In the genomic region with DNA sequence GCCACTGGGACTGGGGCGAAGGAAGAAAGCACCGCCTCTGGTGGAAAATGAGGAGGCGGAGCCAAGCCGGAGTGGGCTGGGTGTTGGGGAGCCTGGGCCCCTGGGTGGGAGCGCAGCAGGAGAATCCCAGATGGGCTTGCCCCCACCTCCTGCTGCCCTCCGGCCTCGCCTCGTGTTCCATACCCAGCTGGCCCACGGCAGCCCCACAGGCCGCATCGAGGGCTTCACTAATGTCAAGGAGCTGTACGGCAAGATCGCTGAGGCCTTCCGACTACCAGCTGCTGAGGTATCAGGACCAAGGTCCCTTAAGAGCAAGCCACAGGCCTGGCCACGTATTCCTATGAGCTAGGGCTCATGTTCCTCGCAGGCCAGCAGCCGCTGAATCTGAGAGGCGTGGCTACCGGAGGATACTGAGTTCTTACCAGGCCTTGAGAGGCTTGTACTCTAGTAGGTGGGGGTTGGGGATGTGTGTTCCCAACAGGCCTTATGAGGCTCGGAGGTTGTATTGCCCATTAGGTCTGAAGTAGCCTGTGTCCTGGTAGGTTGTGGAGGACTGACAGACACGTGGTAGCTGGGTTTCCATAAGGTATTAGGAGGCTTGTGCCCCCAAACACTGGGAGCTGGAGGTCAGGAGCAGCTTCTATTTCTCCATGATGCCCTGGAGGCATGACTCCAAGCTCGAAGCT, we compare ENCODE assay signal across 8 mouse cellular contexts. TPM values are rescaled to one million over a fixed set of nuclear protein-coding genes. Genes with fewer than 3 reads are reported as not detected.
DNase-seq lines count a peak whose midpoint lies in the region; ATAC-seq and TF ChIP-seq lines count a peak whose summit lies in the region.

No protein-coding gene starts in this region.

- H3K27me3 ChIP-seq in hindbrain, embryonic 12.5 days: no peaks in the 10 kb centered on the region
- no peaks in the 10 kb centered on the region for H3K27me3 ChIP-seq in limb, embryonic 15.5 days
- H3K27me3 ChIP-seq in small intestine, adult 2 months (ENCODE audit: control insufficient read depth, insufficient read depth, low read length): no peaks in the 10 kb centered on the region

- ATAC-seq in hindbrain, embryonic 12.5 days (ENCODE audit: low FRiP score): peak; percentile 8; the same call in 1 of the 2 replicates
- no peak for ATAC-seq in limb, embryonic 15.5 days (ENCODE audit: insufficient number of reproducible peaks, low FRiP score, low TSS enrichment, low read depth)

- no peak for DNase-seq in ES-E14 (ENCODE audit: low read depth, low spot score)
- peak; percentile 65 for DNase-seq in embryo, embryonic 10 days (ENCODE audit: low spot score)
- no peak for DNase-seq in left cerebral cortex, postnatal 4 days
- no peak for DNase-seq in ovary, postnatal 10 days (ENCODE audit: low spot score)
- no peak for DNase-seq in ovary, postnatal 36 days (ENCODE audit: low spot score)

- TF ChIP-seq CTCF in small intestine, adult 2 months (IDR thresholded peaks at IDR 0.05; ENCODE audit: extremely low read depth, insufficient read length, insufficient replicate concordance, low read depth, low read length): no peak

- H3K9ac ChIP-seq in ES-E14 (ENCODE audit: insufficient read depth, low read depth, low read length, poor library complexity, severe bottlenecking): peak overlapping the region; percentile 38; the same call in 1 of the 2 replicates
- H3K9ac ChIP-seq in hindbrain, embryonic 12.5 days: peak overlapping the region; percentile 32
- no peak overlapping the region for H3K9ac ChIP-seq in limb, embryonic 15.5 days

- peaks cover 8% of the 10 kb centered on the region; the same call in 1 of the 2 replicates for H3K36me3 ChIP-seq in ES-E14 (ENCODE audit: control insufficient read depth, insufficient read depth, low read length, poor library complexity, severe bottlenecking)
- peaks cover 20% of the 10 kb centered on the region; the same call in 1 of the 2 replicates for H3K36me3 ChIP-seq in hindbrain, embryonic 12.5 days
- H3K36me3 ChIP-seq in limb, embryonic 15.5 days: peaks cover 26% of the 10 kb centered on the region; the same call in 1 of the 2 replicates
- no peaks in the 10 kb centered on the region for H3K36me3 ChIP-seq in small intestine, adult 2 months (ENCODE audit: control insufficient read depth, insufficient read depth, low read length)

- H3K9me3 ChIP-seq in ES-E14 (ENCODE audit: control insufficient read depth, insufficient read depth, low read depth, low read length): no peaks in the 10 kb centered on the region
- H3K9me3 ChIP-seq in hindbrain, embryonic 12.5 days (replicated peaks): no peaks in the 10 kb centered on the region
- H3K9me3 ChIP-seq in limb, embryonic 15.5 days: no peaks in the 10 kb centered on the region

- peak overlapping the region in 1 of 2 experiments; percentile 11; a peak in 2 of 4 replicates for H3K4me3 ChIP-seq in ES-E14 (ENCODE audit: insufficient read depth in 1 of 2, low read depth in 1 of 2, low read length in 2 of 2, poor library complexity in 1 of 2, severe bottlenecking in 1 of 2)
- H3K4me3 ChIP-seq in hindbrain, embryonic 12.5 days: no peak overlapping the region
- H3K4me3 ChIP-seq in limb, embryonic 15.5 days: peak overlapping the region; percentile 22
- peak overlapping the region; percentile 31 for H3K4me3 ChIP-seq in small intestine, adult 2 months (ENCODE audit: low read depth, low read length)

- TF ChIP-seq POLR2A in small intestine, adult 2 months (IDR thresholded peaks at IDR 0.05; ENCODE audit: low read depth, low read length): no peak

- in situ Hi-C loops in ES-E14 (cut with MboI; ENCODE audit: low sequenced_read_pairs in 2 of 2, unreplicated experiment in 2 of 2): no loop called here

- H3K27ac ChIP-seq in ES-E14 (ENCODE audit: insufficient read depth, low read depth, low read length, poor library complexity, severe bottlenecking): no peak overlapping the region
- H3K27ac ChIP-seq in hindbrain, embryonic 12.5 days: peak overlapping the region; percentile 12; the same call in 1 of the 2 replicates
- peak overlapping the region; percentile 67 for H3K27ac ChIP-seq in limb, embryonic 15.5 days
- peak overlapping the region; percentile 2; the same call in 1 of the 2 replicates for H3K27ac ChIP-seq in small intestine, adult 2 months (ENCODE audit: insufficient read depth, low read depth, low read length)

- WGBS in hindbrain, embryonic 12.5 days: 18% methylated on average over 22 of the region's 22 CpGs
- 9% methylated on average over 22 of the region's 22 CpGs for WGBS in limb, embryonic 15.5 days
- 40% methylated on average over 22 of the region's 22 CpGs for WGBS in small intestine, adult 2 months

- intact Hi-C loops in left cerebral cortex, postnatal 4 days (cut with DNase I): no loop called here

- peaks cover 0 to 28% of the 10 kb centered on the region in 2 experiments; a peak in 2 of 4 replicates for H3K4me1 ChIP-seq in ES-E14 (ENCODE audit: control insufficient read depth in 2 of 2, insufficient read depth in 2 of 2, low read length in 2 of 2, poor library complexity in 1 of 2)
- peaks cover 46% of the 10 kb centered on the region for H3K4me1 ChIP-seq in hindbrain, embryonic 12.5 days
- peaks cover 60% of the 10 kb centered on the region for H3K4me1 ChIP-seq in limb, embryonic 15.5 days
- H3K4me1 ChIP-seq in small intestine, adult 2 months (ENCODE audit: control insufficient read depth, insufficient read depth, insufficient read length, low read length): peaks cover 13% of the 10 kb centered on the region

- H3K4me2 ChIP-seq in hindbrain, embryonic 12.5 days (replicated peaks): peak overlapping the region; percentile 31
- peak overlapping the region; percentile 36 for H3K4me2 ChIP-seq in limb, embryonic 15.5 days

TF ChIP-seq in ES-E14, 5 proteins besides CTCF, POLR2A, EP300 and RAD21:
- TF ChIP-seq MAFK (IDR thresholded peaks at IDR 0.05; ENCODE audit: insufficient read depth, low read depth, low read length): no peak
- TF ChIP-seq CHD2 (IDR thresholded peaks at IDR 0.05; ENCODE audit: low read depth, low read length): no peak
- TF ChIP-seq ZNF384 (IDR thresholded peaks at IDR 0.05; ENCODE audit: low read depth, low read length): no peak
- no peak for TF ChIP-seq HCFC1 (IDR thresholded peaks at IDR 0.05; ENCODE audit: borderline replicate concordance, insufficient read depth, low read length)
- no peak for TF ChIP-seq ZC3H11A (IDR thresholded peaks at IDR 0.05; ENCODE audit: borderline replicate concordance, low read depth, low read length)

RNA-seq across cellular contexts. Expression of gene Ptger1, which starts 5.3 kb away (rescaled TPM):
- 1.7 and 2.4 TPM in 2 replicates for total RNA-seq in ES-E14 (2012; rRNA removed)
- polyA plus RNA-seq in hindbrain, embryonic 12.5 days (2016; fragmentation: Nextera tagmentation; extraction: Ambion mirVana): 0.70 and 0.93 TPM in 2 replicates
- polyA plus RNA-seq in limb, embryonic 15.5 days (2015; fragmentation: Nextera tagmentation; extraction: Ambion mirVana): 0.95 and 1.1 TPM in 2 replicates
- polyA plus RNA-seq in small intestine, adult 2 months (2012; rRNA removed): 2.9 and 3.0 TPM in 2 replicates
- 1 to 10 TPM in 1 of 2 experiments, under 1 TPM in 1; 0.95 to 1.1 TPM for total RNA-seq in left cerebral cortex, postnatal 4 days (2021)

RNA-seq across cellular contexts. Expression of gene Gipc1, which starts 8.7 kb away (rescaled TPM):
- 73.2 and 73.7 TPM in 2 replicates for total RNA-seq in ES-E14 (2012; rRNA removed)
- 188 and 193 TPM in 2 replicates for polyA plus RNA-seq in hindbrain, embryonic 12.5 days (2016; fragmentation: Nextera tagmentation; extraction: Ambion mirVana)
- 182 and 187 TPM in 2 replicates for polyA plus RNA-seq in limb, embryonic 15.5 days (2015; fragmentation: Nextera tagmentation; extraction: Ambion mirVana)
- 23.4 and 35.5 TPM in 2 replicates for polyA plus RNA-seq in small intestine, adult 2 months (2012; rRNA removed)
- 10 to 100 TPM; 74.7 to 77.4 TPM for total RNA-seq in left cerebral cortex, postnatal 4 days (2021)

RNA-seq across cellular contexts. Expression of gene Pkn1, which starts 37.8 kb away (rescaled TPM):
- total RNA-seq in ES-E14 (2012; rRNA removed): 24.7 and 33.2 TPM in 2 replicates
- 34.6 and 38.3 TPM in 2 replicates for polyA plus RNA-seq in hindbrain, embryonic 12.5 days (2016; fragmentation: Nextera tagmentation; extraction: Ambion mirVana)
- 19.6 and 20.0 TPM in 2 replicates for polyA plus RNA-seq in limb, embryonic 15.5 days (2015; fragmentation: Nextera tagmentation; extraction: Ambion mirVana)
- polyA plus RNA-seq in small intestine, adult 2 months (2012; rRNA removed): 59.5 and 117 TPM in 2 replicates
- 100 to 1,000 TPM in 1 of 2 experiments, 10 to 100 TPM in 1; 98.7 to 107 TPM for total RNA-seq in left cerebral cortex, postnatal 4 days (2021)

RNA-seq across cellular contexts. Expression of gene Dnajb1, which starts 53.1 kb away (rescaled TPM):
- 22.9 and 30.1 TPM in 2 replicates for total RNA-seq in ES-E14 (2012; rRNA removed)
- polyA plus RNA-seq in hindbrain, embryonic 12.5 days (2016; fragmentation: Nextera tagmentation; extraction: Ambion mirVana): 57.1 and 62.8 TPM in 2 replicates
- polyA plus RNA-seq in limb, embryonic 15.5 days (2015; fragmentation: Nextera tagmentation; extraction: Ambion mirVana): 78.5 and 79.1 TPM in 2 replicates
- 21.1 and 34.0 TPM in 2 replicates for polyA plus RNA-seq in small intestine, adult 2 months (2012; rRNA removed)
- total RNA-seq in left cerebral cortex, postnatal 4 days (2021): 10 to 100 TPM; 35.3 to 35.9 TPM

RNA-seq across cellular contexts. Expression of gene Tecr, which starts 53.4 kb away (rescaled TPM):
- total RNA-seq in ES-E14 (2012; rRNA removed): 246 and 386 TPM in 2 replicates
- 646 and 653 TPM in 2 replicates for polyA plus RNA-seq in hindbrain, embryonic 12.5 days (2016; fragmentation: Nextera tagmentation; extraction: Ambion mirVana)
- polyA plus RNA-seq in limb, embryonic 15.5 days (2015; fragmentation: Nextera tagmentation; extraction: Ambion mirVana): 544 and 583 TPM in 2 replicates
- 184 and 322 TPM in 2 replicates for polyA plus RNA-seq in small intestine, adult 2 months (2012; rRNA removed)
- 100 to 1,000 TPM; 610 to 661 TPM for total RNA-seq in left cerebral cortex, postnatal 4 days (2021)
